Mouse (Mus musculus) kidney, adult 2 months (tissue): ENCODE results near the gene Nutm1. TPM values are rescaled to one million over a fixed set of nuclear protein-coding genes. Genes with fewer than 3 reads are reported as not detected.
A peak's percentile ranks its signal among the peaks of the same experiment; 100 is the strongest.

ENCODE experiments used
- DNase-seq: peaks from one replicate; pipeline ENCODE4 v3.0.0; 2021
- H3K27ac ChIP-seq: fragments of 200-500 bp; 2 replicates; pipeline ENCODE4 v1.5.1; 2012; ENCODE audit warnings: low read depth, low read length, control low read depth, inconsistent platforms; ENCODE audit not compliant: insufficient read depth
- H3K27me3 ChIP-seq: fragments of 200-500 bp; replicated peaks from 2 replicates; pipeline ENCODE4 v1.6.1; 2012; ENCODE audit warnings: mild to moderate bottlenecking, moderate library complexity, low read length, inconsistent platforms; ENCODE audit not compliant: control insufficient read depth, insufficient read depth
- H3K36me3 ChIP-seq: fragments of 200-500 bp; 2 replicates; pipeline ENCODE4 v1.6.1; 2012; ENCODE audit warnings: mild to moderate bottlenecking, moderate library complexity, low read length, inconsistent platforms; ENCODE audit not compliant: control insufficient read depth, insufficient read depth
- H3K4me1 ChIP-seq: fragments of 200-500 bp; 2 replicates; pipeline ENCODE4 v1.6.1; 2011; ENCODE audit warnings: low read length; ENCODE audit not compliant: control insufficient read depth, insufficient read depth
- H3K4me3 ChIP-seq: fragments of 200-500 bp; 2 replicates; pipeline ENCODE4 v1.5.1; 2011; ENCODE audit warnings: mild to moderate bottlenecking, low read depth, low read length, control low read depth; ENCODE audit not compliant: insufficient read depth
- CTCF ChIP-seq: fragments of 200-500 bp; conservative IDR thresholded peaks from 2 replicates; pipeline ENCODE4 v1.5.1; 2011; ENCODE audit warnings: low read depth, mild to moderate bottlenecking, control low read depth, low read length, moderate library complexity, mixed read lengths; ENCODE audit not compliant: insufficient read depth, insufficient read length
- POLR2A ChIP-seq: fragments of 200-500 bp; IDR thresholded peaks from one replicate; pipeline ENCODE4 v1.6.1; 2011; ENCODE audit warnings: low read depth, low read length, control low read depth
- WGBS: fragments of 180-500 bp; shearing (Covaris S2); methylation state at CpG from one replicate; pipeline ENCODE4 v1.1.7; 2018; 5-methylcytosine and 5-hydroxymethylcytosine counted together
- polyA plus RNA-seq: library from polyadenylated mRNA; depleted of rRNA; stranded (reverse); fragments of >200 nt; gene quantifications from 2 replicates; pipeline ENCODE4 v1.2.3, GENCODE M21; 2012

Nutm1 gene
- polyA plus RNA-seq, 1 experiment = 0.02 TPM

- H3K4me3 ChIP-seq = peak overlapping the region; percentile 63; the same call in 1 of the 2 replicates
- WGBS = 40% methylated on average over 6 of the region's 6 CpGs
Observed at GRCm38 (mm10) chr2:112285031-112285390, 25.9 kb upstream of the Nutm1 start.

GRCm38 (mm10) chr2:112284363-112285030, 25.4 kb upstream of the Nutm1 start:
- 6% methylated on average over 21 of the region's 21 CpGs for WGBS
- peak; percentile 93 for DNase-seq
- no peaks in the 10 kb centered on the region for H3K27me3 ChIP-seq
- H3K36me3 ChIP-seq = no peaks in the 10 kb centered on the region
- TF ChIP-seq POLR2A (peak; percentile 43), CTCF (no peak)
- H3K27ac ChIP-seq = peak overlapping the region; percentile 72
- H3K4me1 ChIP-seq = peaks cover 17% of the 10 kb centered on the region; the same call in 1 of the 2 replicates
- peak overlapping the region; percentile 63 for H3K4me3 ChIP-seq

More at GRCm38 (mm10) chr2:112285031-112285390, 25.9 kb upstream of the Nutm1 start:
- no peaks in the 10 kb centered on the region for H3K36me3 ChIP-seq
- DNase-seq = peak; percentile 52
- H3K4me1 ChIP-seq = peaks cover 17% of the 10 kb centered on the region; the same call in 1 of the 2 replicates
- peak overlapping the region; percentile 72; the same call in 1 of the 2 replicates for H3K27ac ChIP-seq
- H3K27me3 ChIP-seq = no peaks in the 10 kb centered on the region
- TF ChIP-seq POLR2A (no peak), CTCF (no peak)

GRCm38 (mm10) chr2:112282846-112283245, 23.8 kb upstream of the Nutm1 start:
- TF ChIP-seq CTCF = no peak
- no peak for TF ChIP-seq POLR2A
- Histone ChIP-seq H3K27me3 (no peaks in the 10 kb centered on the region), H3K36me3 (no peaks in the 10 kb centered on the region), H3K27ac (peak overlapping the region; percentile 68), H3K4me3 (no peak overlapping the region), H3K4me1 (peaks cover 11% of the 10 kb centered on the region; the same call in 1 of the 2 replicates)
- DNase-seq = peak; percentile 70
- 56% methylated on average over 1 of the region's 1 CpGs for WGBS

- no peak overlapping the region for H3K27ac ChIP-seq
- H3K4me3 ChIP-seq = no peak overlapping the region
- no peak for TF ChIP-seq POLR2A
- no peak for TF ChIP-seq CTCF
- H3K27me3 ChIP-seq = no peaks in the 10 kb centered on the region
- 92% methylated on average over 3 of the region's 3 CpGs for WGBS
- DNase-seq = no peak
- no peaks in the 10 kb centered on the region for H3K36me3 ChIP-seq
- H3K4me1 ChIP-seq = peaks cover 2% of the 10 kb centered on the region; the same call in 1 of the 2 replicates
Observed at GRCm38 (mm10) chr2:112276870-112277269, 17.8 kb upstream of the Nutm1 start.

- WGBS = 89% methylated on average over 6 of the region's 6 CpGs
Observed at GRCm38 (mm10) chr2:112273474-112273873, 14.4 kb upstream of the Nutm1 start.

GRCm38 (mm10) chr2:112272909-112273308, 13.8 kb upstream of the Nutm1 start:
- no peaks in the 10 kb centered on the region; the same call in 1 of the 2 replicates for H3K4me1 ChIP-seq
- no peak overlapping the region for H3K27ac ChIP-seq
- no peaks in the 10 kb centered on the region for H3K36me3 ChIP-seq
- 93% methylated on average over 2 of the region's 2 CpGs for WGBS
- no peak overlapping the region for H3K4me3 ChIP-seq
- no peak for TF ChIP-seq POLR2A
- no peak for TF ChIP-seq CTCF
- no peaks in the 10 kb centered on the region for H3K27me3 ChIP-seq
- no peak for DNase-seq

More at GRCm38 (mm10) chr2:112273474-112273873, 14.4 kb upstream of the Nutm1 start:
- H3K27ac ChIP-seq = no peak overlapping the region
- TF ChIP-seq CTCF (no peak), POLR2A (no peak)
- no peaks in the 10 kb centered on the region for H3K27me3 ChIP-seq
- no peaks in the 10 kb centered on the region; the same call in 1 of the 2 replicates for H3K4me1 ChIP-seq
- H3K4me3 ChIP-seq = no peak overlapping the region
- no peaks in the 10 kb centered on the region for H3K36me3 ChIP-seq
- DNase-seq = no peak

GRCm38 (mm10) chr2:112270011-112270410, 10.9 kb upstream of the Nutm1 start:
- no peak overlapping the region for H3K27ac ChIP-seq
- H3K4me1 ChIP-seq = no peaks in the 10 kb centered on the region; the same call in 1 of the 2 replicates
- no peaks in the 10 kb centered on the region for H3K27me3 ChIP-seq
- no peaks in the 10 kb centered on the region for H3K36me3 ChIP-seq
- no peak for DNase-seq
- TF ChIP-seq CTCF (no peak), POLR2A (no peak)
- WGBS = 73% methylated on average over 2 of the region's 2 CpGs
- no peak overlapping the region for H3K4me3 ChIP-seq
